Mouse (Mus musculus) erythroblast, embryonic 14.5 days (primary cell): Measurements from ENCODE around the gene Abhd11.
"Not testable (repeated sequence)": the region's sequence is repeated elsewhere in the genome, so short reads cannot be mapped to it uniquely, and the experiment has no call there.

ENCODE experiments used
- GATA1 ChIP-seq: IDR thresholded peaks from 2 replicates; pipeline ENCODE4 v1.6.1; 2012; ENCODE audit warnings: low read length, inconsistent platforms, mixed read lengths
- TAL1 ChIP-seq: IDR thresholded peaks from 3 replicates; pipeline ENCODE4 v1.6.1; 2012; ENCODE audit warnings: low read length, inconsistent platforms, mixed read lengths

DNA sequence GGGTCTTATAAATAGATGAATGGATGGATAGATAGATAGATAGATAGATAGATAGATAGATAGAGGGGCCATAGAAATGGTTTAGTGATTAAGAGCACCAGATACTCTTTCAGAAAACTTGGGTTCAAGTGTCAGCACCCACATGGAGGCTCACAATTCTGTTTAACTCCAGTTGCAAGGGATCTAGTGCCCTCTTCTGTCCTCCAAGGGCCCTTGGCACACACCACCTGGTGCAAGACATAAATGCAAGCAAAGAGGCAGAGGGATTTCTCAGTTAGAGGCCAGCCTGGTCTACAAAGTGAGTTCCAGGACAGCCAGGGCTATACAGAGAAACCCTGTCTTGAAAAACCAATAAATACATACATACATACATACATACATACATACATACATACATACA is 44.3 kb upstream of the Abhd11 start:
- TF ChIP-seq GATA1, TAL1: not testable (repeated sequence)
